Mouse (Mus musculus) bone marrow, adult 2 months (tissue): Measurements from ENCODE around the gene Ctdsp1. TPM values are rescaled to one million over a fixed set of nuclear protein-coding genes. Genes with fewer than 3 reads are reported as not detected.

Experiments used
- H3K27ac ChIP-seq: fragments of 200-500 bp; 2 replicates; pipeline ENCODE4 v1.5.1; 2012; ENCODE audit warnings: low read depth, mild to moderate bottlenecking, control low read depth, inconsistent platforms, low read length; ENCODE audit not compliant: control insufficient read depth, poor library complexity, insufficient read depth
- H3K4me1 ChIP-seq: fragments of 200-500 bp; 2 replicates; pipeline ENCODE4 v1.6.1; 2011; ENCODE audit warnings: low read length; ENCODE audit not compliant: control insufficient read depth, insufficient read depth
- H3K4me3 ChIP-seq: fragments of 200-500 bp; replicated peaks from 2 replicates; pipeline ENCODE3; 2011; ENCODE audit warnings: mild to moderate bottlenecking, low read depth, low read length, control low read depth; ENCODE audit not compliant: control insufficient read depth
- CTCF ChIP-seq: fragments of 200-500 bp; IDR thresholded peaks from 2 replicates; pipeline ENCODE4 v1.5.1; 2011; ENCODE audit warnings: low read length, control low read depth; ENCODE audit not compliant: control insufficient read depth, insufficient read depth
- POLR2A ChIP-seq: fragments of 200-500 bp; IDR thresholded peaks from 2 replicates; pipeline ENCODE4 v1.6.1; 2011; ENCODE audit warnings: low read depth, mild to moderate bottlenecking, control low read depth, low read length, borderline replicate concordance; ENCODE audit not compliant: control insufficient read depth
- WGBS: fragments of 180-500 bp; shearing (Covaris S2); methylation state at CpG from one replicate; pipeline ENCODE4 v1.1.7; 2018; 5-methylcytosine and 5-hydroxymethylcytosine counted together
- polyA plus RNA-seq: library from polyadenylated mRNA; stranded (reverse); fragments of >200 nt; gene quantifications from 2 replicates; pipeline ENCODE4 v1.2.4, GENCODE M21; 2011; ENCODE audit warnings: low replicate concordance; ENCODE audit not compliant: missing spikeins, insufficient read depth, insufficient read length

Gene Ctdsp1
- polyA plus RNA-seq, 1 experiment = 65.3 TPM

GRCm38 (mm10) chr1:74433220-74433619, 41.9 kb downstream of the Ctdsp1 start:
- Histone ChIP-seq H3K4me1 (peaks cover 2% of the 10 kb centered on the region; the same call in 1 of the 2 replicates), H3K27ac (no peak overlapping the region), H3K4me3 (no peak overlapping the region)
- TF ChIP-seq POLR2A (no peak), CTCF (no peak)
- WGBS = 84% methylated on average over 6 of the region's 6 CpGs

GRCm38 (mm10) chr1:74434596-74434995, 43.3 kb downstream of the Ctdsp1 start:
- WGBS = 56% methylated on average over 5 of the region's 5 CpGs
- TF ChIP-seq POLR2A (no peak), CTCF (no peak)
- H3K27ac ChIP-seq = no peak overlapping the region
- H3K4me3 ChIP-seq = no peak overlapping the region
- H3K4me1 ChIP-seq = peaks cover 2% of the 10 kb centered on the region; the same call in 1 of the 2 replicates

GRCm38 (mm10) chr1:74435563-74435962, 44.3 kb downstream of the Ctdsp1 start:
- no peak overlapping the region for H3K27ac ChIP-seq
- no peak overlapping the region for H3K4me3 ChIP-seq
- 11% methylated on average over 6 of the region's 6 CpGs for WGBS
- H3K4me1 ChIP-seq = peaks cover 2% of the 10 kb centered on the region; the same call in 1 of the 2 replicates
- TF ChIP-seq CTCF = no peak

- Histone ChIP-seq H3K27ac (no peak overlapping the region), H3K4me1 (peaks cover 2% of the 10 kb centered on the region; the same call in 1 of the 2 replicates), H3K4me3 (no peak overlapping the region)
- TF ChIP-seq CTCF (no peak), POLR2A (no peak)
- 78% methylated on average over 8 of the region's 8 CpGs for whole genome bisulfite sequencing
These were observed 46.6 kb downstream of the Ctdsp1 start for GRCm38 (mm10) chr1:74437702-74438427.

GRCm38 (mm10) chr1:74439166-74439876, 48.0 kb downstream of the Ctdsp1 start:
- 74% methylated on average over 19 of the region's 19 CpGs for WGBS
- TF ChIP-seq POLR2A (no peak), CTCF (no peak)
- H3K27ac ChIP-seq = no peak overlapping the region
- H3K4me3 ChIP-seq = no peak overlapping the region
- peaks cover 2% of the 10 kb centered on the region; the same call in 1 of the 2 replicates for H3K4me1 ChIP-seq

GRCm38 (mm10) chr1:74444538-74444937, 53.2 kb downstream of the Ctdsp1 start:
- 90% methylated on average over 2 of the region's 2 CpGs for whole genome bisulfite sequencing
- H3K4me1 ChIP-seq = no peaks in the 10 kb centered on the region
- H3K27ac ChIP-seq = no peak overlapping the region
- H3K4me3 ChIP-seq = no peak overlapping the region
- no peak for TF ChIP-seq CTCF
- no peak for TF ChIP-seq POLR2A

Other genes starting within 250 kb of the Ctdsp1 start
- 5.0 and 26.1 TPM in 2 replicates for gene Cxcr2, start 237.5 kb upstream of the Ctdsp1 start, polyA plus RNA-seq
- 2.7 TPM in 1 of 2 replicates, not detected in the other for gene Cxcr1, start 196.9 kb upstream of the Ctdsp1 start, polyA plus RNA-seq
- gene Arpc2, start 155.4 kb upstream of the Ctdsp1 start, polyA plus RNA-seq = 95.9 and 150 TPM in 2 replicates
- not detected in 2 replicates for gene Gpbar1, start 113.0 kb upstream of the Ctdsp1 start, polyA plus RNA-seq
- 56.2 and 76.6 TPM in 2 replicates for gene Aamp, start 106.8 kb upstream of the Ctdsp1 start, polyA plus RNA-seq
- 7.3 and 28.8 TPM in 2 replicates for gene Pnkd, start 106.6 kb upstream of the Ctdsp1 start, polyA plus RNA-seq
- gene Tmbim1, start 85.9 kb upstream of the Ctdsp1 start, polyA plus RNA-seq = 6.7 and 15.6 TPM in 2 replicates
- not detected in 2 replicates for gene Catip, start 29.4 kb upstream of the Ctdsp1 start, polyA plus RNA-seq
- 10.8 and 16.9 TPM in 2 replicates for gene Slc11a1, start 16.3 kb upstream of the Ctdsp1 start, polyA plus RNA-seq
- gene Vil1, start 17.9 kb downstream of the Ctdsp1 start, polyA plus RNA-seq = not detected in 2 replicates
- 27.4 and 27.5 TPM in 2 replicates for gene Cnot9, start 114.5 kb downstream of the Ctdsp1 start, polyA plus RNA-seq
- gene Plcd4, start 151.4 kb downstream of the Ctdsp1 start, polyA plus RNA-seq = not detected in 2 replicates
- gene Usp37, start 152.8 kb downstream of the Ctdsp1 start, polyA plus RNA-seq = 8.7 and 10.1 TPM in 2 replicates
- gene Zfp142, start 196.7 kb downstream of the Ctdsp1 start, polyA plus RNA-seq = 6.8 and 12.0 TPM in 2 replicates
- gene Bcs1l, start 196.8 kb downstream of the Ctdsp1 start, polyA plus RNA-seq = 5.7 and 7.8 TPM in 2 replicates
- gene Rnf25, start 209.9 kb downstream of the Ctdsp1 start, polyA plus RNA-seq = 22.5 and 33.6 TPM in 2 replicates
- 0.70 and 1.6 TPM in 2 replicates for gene Stk36, start 209.9 kb downstream of the Ctdsp1 start, polyA plus RNA-seq